Mouse (Mus musculus) embryo, embryonic 11.5 days (tissue): ENCODE results near the gene Olfr204.
"Not testable (repeated sequence)": the region's sequence is repeated elsewhere in the genome, so short reads cannot be mapped to it uniquely, and the experiment has no call there.

ENCODE experiments used
- DNase-seq: peaks from one replicate; pipeline ENCODE4 v3.0.0-alpha.2; 2012; ENCODE audit warnings: low read depth, low spot score

The Olfr204 gene

GRCm38 (mm10) chr16:59318148-59318547 is at the start of gene Olfr204:
Gene Olfr204 (minus strand): TSS chr16:59318248.
- no peak for DNase-seq

- no peak for DNase-seq
These were observed 45.8 kb upstream of the Olfr204 start, which contains the start of gene Olfr209 for GRCm38 (mm10) chr16:59363893-59364292. Gene Olfr209 (minus strand): TSS chr16:59363993.

- DNase-seq = no peak
These were observed 31.1 kb upstream of the Olfr204 start, which contains the start of gene Olfr206 for GRCm38 (mm10) chr16:59349146-59349545. Gene Olfr206 (minus strand): TSS chr16:59349246.

- DNase-seq = no peak
These were observed 13.0 kb upstream of the Olfr204 start, which contains the start of gene Olfr205 for GRCm38 (mm10) chr16:59331038-59331437. Gene Olfr205 (minus strand): TSS chr16:59331138.

GRCm38 (mm10) chr16:59323262-59323661 is 5.2 kb upstream of the Olfr204 start:
- not testable (repeated sequence) for DNase-seq

GRCm38 (mm10) chr16:59298581-59298980 is 19.5 kb downstream of the Olfr204 start, which contains the start of gene Olfr203:
Gene Olfr203 (plus strand): TSS chr16:59298881.
- no peak for DNase-seq

GRCm38 (mm10) chr16:59287576-59287975 is 30.5 kb downstream of the Olfr204 start:
- not testable (repeated sequence) for DNase-seq

- DNase-seq = no peak
These were observed 31.4 kb downstream of the Olfr204 start, which contains the start of gene Olfr202 for GRCm38 (mm10) chr16:59286693-59287092. Gene Olfr202 (minus strand): TSS chr16:59286793.

- no peak for DNase-seq
These were observed 34.6 kb downstream of the Olfr204 start for GRCm38 (mm10) chr16:59283476-59283875.

GRCm38 (mm10) chr16:59280542-59280941 is 37.5 kb downstream of the Olfr204 start:
- no peak for DNase-seq

GRCm38 (mm10) chr16:59272532-59272931 is 45.5 kb downstream of the Olfr204 start, which contains the start of gene Olfr201:
Gene Olfr201 (minus strand): TSS chr16:59272632.
- DNase-seq = not testable (repeated sequence)

GRCm38 (mm10) chr16:59269097-59269496 is 49.0 kb downstream of the Olfr204 start:
- DNase-seq = not testable (repeated sequence)
